Mouse (Mus musculus): Measurements from ENCODE around the gene Phf23. TPM values are rescaled to one million over a fixed set of nuclear protein-coding genes. Genes with fewer than 3 reads are reported as not detected.
A peak's percentile ranks its signal among the peaks of the same experiment; 100 is the strongest.
"Not testable (repeated sequence)": the region's sequence is repeated elsewhere in the genome, so short reads cannot be mapped to it uniquely, and the experiment has no call there.

The Phf23 gene
- total RNA-seq (2021), result 10 to 100 TPM; 44.3 to 48.9 TPM
- long read RNA-seq, experiment 1, transcript Phf23-202 (5 exons, 1,706 nt), result minor isoform, 5 of 52 reads
- long read RNA-seq, experiment 1, transcript Phf23-201 (5 exons, 2,006 nt), result major isoform, 33 of 52 reads
- long read RNA-seq, experiment 1, partial matches to known transcripts, result 2 of 52 reads
- long read RNA-seq, experiment 1, other reads (novel, unspliced or antisense), result 8 of 52 reads
- long read RNA-seq, experiment 2, transcript Phf23-201 (5 exons, 2,006 nt), result major isoform, 20 of 27 reads
- long read RNA-seq, experiment 2, partial matches to known transcripts, result 0 of 27 reads
- long read RNA-seq, experiment 2, other reads (novel, unspliced or antisense), result 4 of 27 reads

DNA sequence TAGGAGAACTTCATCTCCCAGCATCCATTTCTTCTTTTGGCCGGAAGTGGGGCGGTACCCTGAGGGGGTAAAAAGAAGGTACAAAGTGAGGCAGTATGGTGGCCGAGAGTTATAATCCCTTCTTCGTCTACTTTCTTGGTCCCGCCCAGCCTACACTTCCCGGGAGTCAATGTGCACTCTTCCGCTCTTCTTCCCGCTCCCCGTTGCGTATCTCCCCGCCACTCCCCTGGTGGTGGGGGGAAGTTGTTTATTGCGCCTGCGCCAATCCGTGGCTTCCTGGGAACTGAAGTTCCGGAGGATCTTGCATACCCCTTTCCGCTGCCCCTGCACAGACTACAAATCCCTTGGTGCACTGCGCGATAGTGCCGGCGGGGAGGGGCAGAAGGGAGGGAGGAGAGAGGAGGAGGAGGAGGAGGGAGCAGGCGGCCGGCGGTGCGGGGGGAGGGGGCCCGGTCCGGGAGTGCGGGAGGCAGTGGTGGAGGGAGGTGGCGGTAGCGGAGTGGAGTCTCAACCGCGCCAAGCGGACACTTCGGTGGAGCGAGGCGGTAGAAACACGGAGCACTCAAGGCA lies at the start of gene Phf23:
Gene Phf23 (plus strand): TSS at position 387 of the 570 bp plus-strand sequence.
- H3K27ac ChIP-seq, result peak within 1 kb of the TSS; percentile 95
- peak; percentile 58 for TF ChIP-seq CTCF (IDR thresholded peaks at IDR 0.05)
- H3K4me3 ChIP-seq, result peak within 1 kb of the TSS; percentile 87
- DNase-seq (ENCODE audit: extremely low spot score in 1 of 2, low spot score in 2 of 2), result peak; percentile 95 to 96
- intact Hi-C loops (cut with DNase I), result loop anchor here (2.0 kb wide), 1 partner anchor 15 kb away; the partner anchor contains the start of gene Ctdnep1

DNA sequence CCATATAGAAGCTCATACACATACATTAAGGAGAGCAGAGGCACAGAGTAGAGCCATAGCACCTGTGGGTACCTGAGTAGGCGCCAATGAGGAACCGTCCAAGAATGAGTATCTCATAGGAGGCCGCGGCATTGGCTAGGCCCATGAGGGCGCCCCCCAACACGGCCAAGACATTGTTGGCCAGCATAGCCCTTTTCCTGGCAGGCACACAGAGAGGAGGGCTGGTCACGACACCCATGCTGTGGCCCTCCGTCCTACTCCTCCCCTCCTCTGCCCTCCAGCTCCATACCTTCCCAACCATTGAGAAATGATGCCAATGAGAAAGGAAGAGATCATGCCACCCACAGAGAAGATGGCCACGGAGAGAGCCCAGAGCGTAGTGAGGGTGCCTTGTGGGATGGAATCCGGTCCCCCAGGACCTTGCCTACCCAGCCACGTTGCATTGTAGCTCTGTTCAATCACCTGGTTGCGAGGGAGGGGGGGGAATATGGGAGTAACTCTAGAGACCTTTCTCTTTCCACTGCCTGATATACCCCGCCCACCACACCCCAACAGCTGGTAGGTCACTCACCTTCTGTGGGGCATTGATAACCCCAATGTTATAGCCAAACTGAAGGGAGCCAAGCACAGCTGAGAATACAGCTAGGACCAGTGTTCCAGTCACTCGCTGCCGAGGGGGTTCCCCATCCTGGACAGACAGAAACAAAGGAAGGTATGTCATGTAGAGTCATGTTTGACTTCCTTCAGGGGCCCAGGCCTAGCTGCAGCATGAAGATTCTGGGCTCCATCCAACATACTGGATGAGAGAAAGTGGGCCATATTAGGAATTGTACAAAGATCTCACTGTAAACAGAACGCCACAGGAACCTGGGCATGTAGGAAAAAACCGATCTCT lies 49.3 kb upstream of the Phf23 start:
- Histone ChIP-seq H3K27ac (no peak overlapping the region), H3K4me3 (no peak overlapping the region)
- no peak for DNase-seq (ENCODE audit: extremely low spot score in 1 of 2, low spot score in 2 of 2)
- intact Hi-C loops (cut with DNase I), result no loop called here
- no peak for TF ChIP-seq CTCF (IDR thresholded peaks at IDR 0.05)

GRCm38 (mm10) chr11:69947337-69948065 lies 48.1 kb upstream of the Phf23 start:
- Histone ChIP-seq H3K27ac (no peak overlapping the region), H3K4me3 (peak overlapping the region; percentile 30)
- intact Hi-C loops (cut with DNase I), result no loop called here
- DNase-seq (ENCODE audit: extremely low spot score in 1 of 2, low spot score in 2 of 2), result no peak
- TF ChIP-seq CTCF (IDR thresholded peaks at IDR 0.05), result no peak

- Histone ChIP-seq H3K27ac (no peak within 1 kb of the TSS), H3K4me3 (peak within 1 kb of the TSS; percentile 30)
- intact Hi-C loops (cut with DNase I), result no loop called here
- TF ChIP-seq CTCF (IDR thresholded peaks at IDR 0.05), result no peak
- peak; percentile 39 to 62 for DNase-seq (ENCODE audit: extremely low spot score in 1 of 2, low spot score in 2 of 2)
These were observed 47.4 kb upstream of the Phf23 start, which contains the start of gene Slc2a4 for GRCm38 (mm10) chr11:69948066-69948762. Slc2a4 (minus strand) TSS chr11:69948188.

GRCm38 (mm10) chr11:69948763-69949150 lies 46.8 kb upstream of the Phf23 start:
- intact Hi-C loops (cut with DNase I), result loop anchor here (1.0 kb wide), 1 partner anchor 14 kb away; no protein-coding TSS in a partner anchor
- no peak overlapping the region for H3K27ac ChIP-seq
- TF ChIP-seq CTCF (IDR thresholded peaks at IDR 0.05), result peak; percentile 87
- peak; percentile 55 to 73 for DNase-seq (ENCODE audit: extremely low spot score in 1 of 2, low spot score in 2 of 2)
- no peak overlapping the region for H3K4me3 ChIP-seq

- Histone ChIP-seq H3K27ac (no peak overlapping the region), H3K4me3 (no peak overlapping the region)
- peak; percentile 13 for TF ChIP-seq CTCF (IDR thresholded peaks at IDR 0.05)
- intact Hi-C loops (cut with DNase I), result no loop called here
- no peak for DNase-seq (ENCODE audit: extremely low spot score in 1 of 2, low spot score in 2 of 2)
These were observed 44.6 kb upstream of the Phf23 start for GRCm38 (mm10) chr11:69950807-69951459.

- H3K4me3 ChIP-seq, result no peak overlapping the region
- DNase-seq (ENCODE audit: extremely low spot score in 1 of 2, low spot score in 2 of 2), result no peak
- no peak overlapping the region for H3K27ac ChIP-seq
- intact Hi-C loops (cut with DNase I), result no loop called here
- no peak; the same call in 1 of the 2 replicates for TF ChIP-seq CTCF (IDR thresholded peaks at IDR 0.05)
These were observed 43.3 kb upstream of the Phf23 start for GRCm38 (mm10) chr11:69952274-69952673.

- no peak for TF ChIP-seq CTCF (IDR thresholded peaks at IDR 0.05)
- Histone ChIP-seq H3K27ac (no peak overlapping the region), H3K4me3 (no peak overlapping the region)
- intact Hi-C loops (cut with DNase I), result no loop called here
- no peak for DNase-seq (ENCODE audit: extremely low spot score in 1 of 2, low spot score in 2 of 2)
These were observed 42.2 kb upstream of the Phf23 start for GRCm38 (mm10) chr11:69953267-69953915.

DNA sequence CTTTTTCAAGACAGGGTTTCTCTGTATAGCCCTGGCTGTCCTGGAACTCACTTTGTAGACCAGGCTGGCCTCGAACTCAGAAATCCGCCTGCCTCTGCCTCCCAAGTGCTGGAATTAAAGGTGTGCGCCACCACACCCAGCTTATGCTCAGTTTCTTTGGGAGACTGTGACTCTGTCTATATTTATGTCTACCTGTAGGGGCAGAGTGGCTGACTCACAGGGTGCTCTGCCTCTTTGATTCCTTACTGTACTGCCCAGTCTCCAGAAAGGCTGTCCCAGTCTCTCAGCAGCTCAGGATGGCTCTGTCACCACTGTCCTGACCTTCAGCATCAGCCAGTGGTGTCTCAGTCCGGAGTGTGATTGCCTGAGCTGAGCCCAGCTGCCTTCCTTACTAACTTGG lies 40.0 kb upstream of the Phf23 start:
- DNase-seq (ENCODE audit: extremely low spot score in 1 of 2, low spot score in 2 of 2); H3K27ac ChIP-seq; H3K4me3 ChIP-seq; intact Hi-C loops (cut with DNase I): not testable (repeated sequence)

DNA sequence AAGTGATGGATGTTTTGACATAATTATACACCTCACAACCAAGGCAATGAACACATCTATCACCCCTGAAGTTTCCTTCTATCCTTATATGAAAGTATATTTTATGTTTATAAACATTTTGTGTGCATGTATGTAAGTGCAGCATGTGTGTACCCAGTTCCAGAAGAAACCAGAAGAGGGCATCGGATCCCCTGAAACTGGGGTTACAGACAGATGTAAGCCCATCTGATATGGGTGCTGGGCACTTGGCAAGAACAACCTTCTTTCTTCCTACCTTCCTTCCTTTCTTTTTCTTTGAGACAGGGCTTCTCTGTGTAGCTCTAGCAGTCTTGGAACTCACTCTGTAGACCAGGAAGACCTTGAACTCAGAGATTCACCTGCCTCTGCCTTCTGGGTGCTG lies 39.4 kb upstream of the Phf23 start:
- intact Hi-C loops (cut with DNase I), result no loop called here
- H3K27ac ChIP-seq, result no peak overlapping the region
- no peak overlapping the region for H3K4me3 ChIP-seq
- TF ChIP-seq CTCF (IDR thresholded peaks at IDR 0.05), result no peak; the same call in 1 of the 2 replicates
- DNase-seq (ENCODE audit: extremely low spot score in 1 of 2, low spot score in 2 of 2), result no peak
